Mouse (Mus musculus) forebrain, embryonic 13.5 days (tissue): Measurements from ENCODE around the gene Dock7. TPM values are rescaled to one million over a fixed set of nuclear protein-coding genes. Genes with fewer than 3 reads are reported as not detected.

Experiments
- ATAC-seq: fragments of 200-750 bp; cut with Nextera tagmentation; 2 replicates; pipeline ENCODE4 v1.8.0; 2017
- H3K27ac ChIP-seq: fragments of 300-500 bp; sonication (generic); 2 replicates; pipeline ENCODE4 v1.5.1; 2015; ENCODE audit warnings: inconsistent platforms, mild to moderate bottlenecking, moderate library complexity
- H3K27me3 ChIP-seq: fragments of 300-500 bp; sonication (generic); 2 replicates; pipeline ENCODE4 v1.6.1; 2015; ENCODE audit warnings: mild to moderate bottlenecking, inconsistent platforms
- H3K36me3 ChIP-seq: fragments of 300-500 bp; sonication (generic); 2 replicates; pipeline ENCODE4 v1.6.1; 2015; ENCODE audit warnings: mild to moderate bottlenecking, inconsistent platforms; ENCODE audit not compliant: poor library complexity, severe bottlenecking
- H3K4me1 ChIP-seq: fragments of 300-500 bp; sonication (generic); 2 replicates; pipeline ENCODE4 v1.6.1; 2015; ENCODE audit warnings: inconsistent platforms
- H3K4me2 ChIP-seq: fragments of 300-500 bp; sonication (generic); 2 replicates; pipeline ENCODE4 v1.6.1; 2015; ENCODE audit warnings: inconsistent platforms, mild to moderate bottlenecking, moderate library complexity
- H3K4me3 ChIP-seq: fragments of 300-500 bp; sonication (generic); 2 replicates; pipeline ENCODE4 v1.5.1; 2015; ENCODE audit warnings: mild to moderate bottlenecking, inconsistent platforms
- H3K9ac ChIP-seq: fragments of 300-500 bp; sonication (generic); 2 replicates; pipeline ENCODE4 v1.6.1; 2015; ENCODE audit warnings: mild to moderate bottlenecking, inconsistent platforms
- H3K9me3 ChIP-seq: fragments of 300-500 bp; sonication (generic); replicated peaks from 2 replicates; pipeline ENCODE4 v1.6.1; 2016; ENCODE audit warnings: inconsistent platforms
- WGBS: fragments of 180-500 bp; shearing (Covaris S2); methylation state at CpG from one replicate; pipeline ENCODE4 v1.1.7; 2015; 5-methylcytosine and 5-hydroxymethylcytosine counted together
- polyA plus RNA-seq: library from polyadenylated mRNA; unstranded; fragments of >200 nt; fragmentation: Nextera tagmentation; extraction: Ambion mirVana; gene quantifications from 2 replicates; pipeline ENCODE4 v1.2.1, GENCODE M21; 2015

The Dock7 gene
- 81.0 and 90.2 TPM in 2 replicates for polyA plus RNA-seq

DNA sequence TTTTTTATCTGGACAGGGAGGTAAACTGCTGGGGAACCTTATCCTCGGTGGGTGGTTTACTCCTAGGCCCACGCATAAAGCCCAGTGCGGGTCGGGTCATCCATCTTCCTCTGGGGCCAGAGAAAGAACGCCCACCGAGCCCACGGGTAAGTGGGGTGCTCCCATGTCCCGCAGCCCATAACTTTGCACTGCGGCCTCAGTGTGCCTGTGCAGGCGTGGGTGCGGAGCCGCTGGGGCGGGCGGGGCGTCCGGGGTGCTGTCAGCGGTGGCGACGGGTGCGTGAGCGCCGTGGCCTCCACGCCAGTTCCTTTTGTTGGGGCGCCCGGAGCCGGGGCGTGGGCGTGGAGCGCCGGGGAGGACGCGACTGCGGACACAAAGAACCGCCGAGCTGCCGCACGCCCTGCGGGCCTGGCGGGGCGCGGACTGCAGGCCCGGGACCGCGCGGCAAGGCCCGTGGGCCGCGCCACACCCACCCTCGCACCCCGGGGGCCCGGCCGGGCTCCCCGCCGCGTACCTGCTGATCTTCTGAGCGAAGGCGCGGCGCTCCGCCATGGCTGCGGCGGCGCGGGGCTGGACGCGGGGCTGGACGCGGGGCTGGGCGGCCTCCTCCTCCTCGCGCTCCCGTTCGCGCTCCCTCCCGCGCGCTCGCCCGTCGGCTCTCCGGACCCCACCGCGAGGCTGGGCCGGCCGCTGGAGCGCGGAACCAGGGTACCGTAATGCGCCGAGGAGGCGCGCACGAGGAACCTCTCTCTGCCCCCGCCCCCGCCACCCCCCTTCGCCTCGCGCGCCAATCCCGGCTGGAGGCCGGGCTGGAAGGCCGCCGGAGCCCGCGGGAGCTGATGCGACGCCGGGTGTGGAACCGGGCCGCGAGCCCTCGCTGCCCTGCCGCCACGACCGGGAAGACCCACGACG lies at the start of gene Dock7:
TSS of gene Dock7 (minus strand) at position 705 of the 912 bp plus-strand sequence.
- no peaks in the 10 kb centered on the region for H3K27me3 ChIP-seq
- peak within 1 kb of the TSS; percentile 88 for H3K27ac ChIP-seq
- H3K36me3 ChIP-seq = no peaks in the 10 kb centered on the region
- H3K4me2 ChIP-seq = peak within 1 kb of the TSS; percentile 74
- H3K9me3 ChIP-seq = no peaks in the 10 kb centered on the region
- under 1% methylated on average over 78 of the region's 117 CpGs for WGBS
- ATAC-seq = peak; percentile 95
- H3K4me3 ChIP-seq = peak within 1 kb of the TSS; percentile 95
- peaks cover 64% of the 10 kb centered on the region for H3K4me1 ChIP-seq
- peak within 1 kb of the TSS; percentile 99 for H3K9ac ChIP-seq

DNA sequence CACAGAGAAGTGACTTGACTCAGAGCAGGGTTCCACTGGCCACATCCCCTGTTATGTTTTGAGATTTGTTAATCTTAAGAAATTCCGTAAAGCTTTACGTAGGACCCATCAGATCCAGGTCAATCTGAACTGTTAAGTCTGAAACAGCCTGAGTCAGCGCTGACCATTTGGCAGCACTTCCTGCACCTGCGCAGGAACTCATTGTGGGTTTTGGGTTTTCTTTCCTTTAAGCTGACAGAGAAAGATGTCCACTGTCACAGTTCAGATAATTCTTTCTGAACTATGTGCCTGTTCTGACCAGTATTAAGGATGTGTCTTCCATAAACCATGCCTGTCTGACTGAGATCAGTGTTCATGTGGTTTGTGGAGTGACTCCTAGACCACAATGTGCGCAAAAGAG lies 48.2 kb upstream of the Dock7 start:
- no peak overlapping the region for H3K4me3 ChIP-seq
- H3K27ac ChIP-seq = no peak overlapping the region
- H3K9me3 ChIP-seq = no peaks in the 10 kb centered on the region
- ATAC-seq = no peak
- WGBS = 95% methylated on average over 5 of the region's 5 CpGs
- no peak overlapping the region for H3K4me2 ChIP-seq
- H3K4me1 ChIP-seq = no peaks in the 10 kb centered on the region
- no peak overlapping the region for H3K9ac ChIP-seq
- no peaks in the 10 kb centered on the region for H3K36me3 ChIP-seq
- H3K27me3 ChIP-seq = 0 out of 2 replicates have a peak, but pooled peaks cover 3% of the 10 kb centered on the region

DNA sequence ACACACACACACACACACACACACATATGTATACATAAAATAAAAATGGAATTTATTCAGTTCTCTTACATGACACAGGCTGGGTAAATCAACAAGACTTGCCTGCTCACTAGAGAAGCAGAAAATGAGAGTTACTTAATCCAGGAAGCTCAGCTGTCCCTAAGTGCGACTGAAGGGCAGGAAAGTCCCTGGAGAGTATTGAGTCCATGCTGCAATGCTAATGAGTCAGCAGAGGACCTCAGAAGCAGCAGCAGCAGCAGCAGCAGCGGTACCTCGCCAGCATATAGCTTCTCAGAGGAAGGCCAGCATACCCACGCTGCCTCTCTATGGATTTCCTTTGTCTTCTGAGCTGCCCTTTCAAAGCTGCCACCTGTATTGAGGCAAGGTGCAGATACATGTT lies 42.8 kb upstream of the Dock7 start:
- Histone ChIP-seq H3K9me3 (no peaks in the 10 kb centered on the region), H3K4me3 (no peak overlapping the region), H3K27ac (no peak overlapping the region), H3K4me1 (peaks cover 23% of the 10 kb centered on the region), H3K4me2 (no peak overlapping the region), H3K36me3 (no peaks in the 10 kb centered on the region), H3K27me3 (peaks cover 3% of the 10 kb centered on the region; the same call in 1 of the 2 replicates), H3K9ac (peak overlapping the region; percentile 26; the same call in 1 of the 2 replicates)
- WGBS = 12% methylated on average over 4 of the region's 4 CpGs
- no peak for ATAC-seq

DNA sequence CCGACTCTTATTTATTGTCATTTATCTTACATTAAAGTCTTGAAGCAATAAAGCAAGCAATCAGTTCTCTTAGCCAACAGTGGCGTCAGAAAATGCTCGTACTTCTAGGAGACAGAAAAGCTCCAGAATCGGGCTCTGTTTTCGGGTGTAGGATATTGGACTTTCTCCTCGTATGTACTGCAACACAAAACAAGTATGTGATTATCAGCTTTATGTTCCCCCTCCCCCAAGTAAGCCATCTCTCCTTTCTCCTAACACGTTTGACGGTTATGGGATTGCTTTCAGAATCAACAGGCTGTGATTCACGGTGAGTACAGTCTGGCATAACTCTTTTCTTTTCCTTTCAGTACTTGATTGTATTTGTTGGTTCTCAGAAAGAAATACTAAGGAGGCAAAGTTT lies 42.3 kb upstream of the Dock7 start:
- Histone ChIP-seq H3K27ac (no peak overlapping the region), H3K27me3 (peaks cover 3% of the 10 kb centered on the region; the same call in 1 of the 2 replicates), H3K36me3 (no peaks in the 10 kb centered on the region), H3K4me2 (no peak overlapping the region), H3K4me1 (peaks cover 23% of the 10 kb centered on the region), H3K4me3 (no peak overlapping the region), H3K9me3 (no peaks in the 10 kb centered on the region), H3K9ac (no peak overlapping the region)
- no peak for ATAC-seq
- 36% methylated on average over 9 of the region's 9 CpGs for WGBS

DNA sequence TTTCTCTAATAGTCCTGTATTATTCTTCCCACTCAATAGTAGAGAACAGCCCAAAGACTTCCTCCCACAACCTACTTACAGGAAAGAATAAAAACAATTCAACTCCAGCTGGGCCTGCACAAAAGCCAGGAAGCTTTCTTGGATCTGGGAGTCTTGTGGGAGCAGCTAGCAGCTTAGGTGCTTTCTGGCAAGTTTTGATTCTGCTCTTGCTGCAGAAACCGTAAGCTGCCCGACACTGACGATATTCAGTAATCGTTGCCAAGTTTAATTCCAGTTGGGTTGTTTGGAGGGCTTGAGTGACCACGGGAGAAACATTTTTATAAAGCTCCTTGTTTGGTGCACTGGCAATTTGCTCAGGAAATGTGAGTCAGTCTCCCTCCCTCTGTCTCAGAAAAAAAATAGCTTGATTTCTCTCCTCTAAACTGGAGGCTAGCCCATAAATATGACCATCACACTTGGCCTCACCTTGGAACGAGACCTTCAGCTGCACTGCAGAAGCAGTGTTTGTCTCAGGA lies 40.8 kb upstream of the Dock7 start:
- no peak for ATAC-seq
- H3K36me3 ChIP-seq = no peaks in the 10 kb centered on the region
- H3K4me3 ChIP-seq = no peak overlapping the region
- 3% methylated on average over 6 of the region's 6 CpGs for WGBS
- no peaks in the 10 kb centered on the region for H3K9me3 ChIP-seq
- peak overlapping the region; percentile 38 for H3K4me2 ChIP-seq
- H3K27ac ChIP-seq = no peak overlapping the region
- H3K4me1 ChIP-seq = peaks cover 23% of the 10 kb centered on the region
- H3K27me3 ChIP-seq = peaks cover 3% of the 10 kb centered on the region; the same call in 1 of the 2 replicates
- H3K9ac ChIP-seq = no peak overlapping the region

DNA sequence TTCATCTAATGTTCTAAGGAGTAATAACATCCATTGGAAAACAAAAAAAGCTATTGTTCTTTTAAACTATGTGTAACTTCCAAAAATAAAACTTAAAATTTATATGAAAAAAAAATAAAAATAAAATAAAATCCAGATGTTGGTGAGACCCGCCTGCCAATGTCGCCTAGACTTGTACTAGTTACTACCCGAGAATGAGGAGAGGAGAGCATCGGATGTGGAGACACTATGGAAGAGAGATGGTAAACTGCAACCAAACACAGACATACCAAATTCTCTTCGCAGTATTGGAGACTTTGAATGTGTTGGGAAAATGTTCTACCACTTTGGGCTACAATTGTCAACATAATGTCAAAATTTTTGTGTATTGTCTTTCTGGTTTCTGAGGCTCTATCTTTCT lies 40.2 kb upstream of the Dock7 start:
- no peak for ATAC-seq
- Histone ChIP-seq H3K4me3 (no peak overlapping the region), H3K9ac (no peak overlapping the region), H3K36me3 (no peaks in the 10 kb centered on the region), H3K27ac (no peak overlapping the region), H3K27me3 (peaks cover 3% of the 10 kb centered on the region; the same call in 1 of the 2 replicates), H3K4me2 (no peak overlapping the region), H3K9me3 (no peaks in the 10 kb centered on the region), H3K4me1 (peaks cover 23% of the 10 kb centered on the region)
- 8% methylated on average over 5 of the region's 5 CpGs for WGBS

DNA sequence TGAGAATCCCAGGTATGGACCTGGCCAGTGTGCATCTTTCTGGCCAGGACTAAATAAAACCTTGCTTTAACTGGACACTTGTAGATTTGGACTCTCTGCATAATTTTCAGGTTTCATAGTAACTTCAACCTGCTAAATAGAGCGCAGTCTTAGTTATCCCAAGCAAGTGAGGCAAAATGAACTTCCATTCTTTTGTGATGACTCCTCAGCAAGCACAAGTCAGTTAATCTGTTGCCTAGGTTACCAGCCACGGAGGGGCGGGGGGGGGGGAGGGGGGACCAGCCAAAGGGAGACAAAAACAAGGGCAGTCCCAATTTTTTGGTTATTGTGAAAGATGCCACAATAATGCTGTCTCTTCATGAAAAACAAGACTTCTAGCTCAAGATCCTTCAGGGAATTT lies 39.7 kb upstream of the Dock7 start:
- Histone ChIP-seq H3K4me3 (no peak overlapping the region), H3K9ac (no peak overlapping the region), H3K36me3 (no peaks in the 10 kb centered on the region), H3K4me2 (no peak overlapping the region), H3K4me1 (peaks cover 23% of the 10 kb centered on the region), H3K27ac (no peak overlapping the region), H3K27me3 (peaks cover 3% of the 10 kb centered on the region; the same call in 1 of the 2 replicates), H3K9me3 (no peaks in the 10 kb centered on the region)
- 1% methylated on average over 3 of the region's 3 CpGs for WGBS
- ATAC-seq = 0 out of 2 replicates have a peak, but pooled peaks have one; percentile 33

DNA sequence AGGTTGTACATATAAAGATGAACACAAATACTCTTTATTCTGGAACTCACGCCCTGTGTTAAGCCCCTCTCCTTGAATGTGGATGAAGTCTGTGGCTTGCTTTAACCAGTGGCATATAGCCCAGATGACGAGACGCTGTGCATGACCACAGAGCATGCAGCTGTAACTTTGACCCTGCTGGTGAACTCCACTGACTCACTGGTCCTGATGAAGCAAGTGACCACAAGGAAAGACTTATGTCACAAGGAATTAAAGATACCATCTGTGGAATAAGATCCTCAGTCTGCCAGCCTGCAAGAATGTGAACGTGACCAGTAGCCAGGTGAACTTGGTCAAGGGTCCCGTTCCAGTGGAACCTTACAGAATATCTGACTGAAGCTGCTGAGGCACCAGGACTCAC lies 37.8 kb upstream of the Dock7 start:
- peaks cover 21% of the 10 kb centered on the region for H3K4me1 ChIP-seq
- no peaks in the 10 kb centered on the region; the same call in 1 of the 2 replicates for H3K27me3 ChIP-seq
- no peaks in the 10 kb centered on the region for H3K36me3 ChIP-seq
- ATAC-seq = no peak
- no peak overlapping the region for H3K27ac ChIP-seq
- H3K9me3 ChIP-seq = no peaks in the 10 kb centered on the region
- no peak overlapping the region for H3K9ac ChIP-seq
- H3K4me2 ChIP-seq = no peak overlapping the region
- H3K4me3 ChIP-seq = no peak overlapping the region
- WGBS = 96% methylated on average over 5 of the region's 5 CpGs

DNA sequence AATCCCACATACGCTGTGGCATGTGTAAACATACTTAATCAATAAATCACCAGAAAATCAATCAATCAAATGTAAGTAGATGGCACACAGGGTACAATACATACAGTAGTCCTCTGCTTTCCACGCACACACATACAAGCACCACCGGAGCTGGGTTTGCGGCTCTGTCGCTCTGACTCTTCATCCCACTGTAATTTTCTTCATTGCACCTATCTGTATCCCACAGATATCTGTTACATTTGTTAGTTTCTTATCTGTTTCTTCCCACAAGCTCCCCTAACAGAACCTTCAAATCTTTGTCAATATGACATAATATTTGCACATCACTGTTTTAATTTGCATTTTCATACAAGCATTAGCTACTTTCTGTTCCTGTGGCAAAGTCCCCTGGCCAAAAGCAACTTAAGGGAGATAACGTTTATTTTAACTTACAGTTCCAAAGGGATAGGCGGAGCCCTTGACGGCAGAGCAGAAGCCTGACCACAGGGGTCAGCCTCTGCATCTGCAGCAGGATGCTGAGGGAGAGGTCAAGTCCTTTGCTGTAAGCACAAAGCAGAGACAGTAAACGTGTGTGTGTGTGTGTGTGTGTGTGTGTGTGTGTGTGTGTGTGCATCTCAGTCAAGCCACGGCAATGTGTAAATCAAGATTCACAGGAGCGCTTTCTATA lies 36.1 kb upstream of the Dock7 start:
- H3K9ac ChIP-seq = no peak overlapping the region
- H3K4me1 ChIP-seq = peaks cover 17% of the 10 kb centered on the region
- H3K9me3 ChIP-seq = no peaks in the 10 kb centered on the region
- no peaks in the 10 kb centered on the region for H3K36me3 ChIP-seq
- no peak overlapping the region for H3K4me3 ChIP-seq
- ATAC-seq = no peak
- H3K4me2 ChIP-seq = no peak overlapping the region
- WGBS = 70% methylated on average over 11 of the region's 11 CpGs
- no peaks in the 10 kb centered on the region; the same call in 1 of the 2 replicates for H3K27me3 ChIP-seq
- no peak overlapping the region for H3K27ac ChIP-seq

DNA sequence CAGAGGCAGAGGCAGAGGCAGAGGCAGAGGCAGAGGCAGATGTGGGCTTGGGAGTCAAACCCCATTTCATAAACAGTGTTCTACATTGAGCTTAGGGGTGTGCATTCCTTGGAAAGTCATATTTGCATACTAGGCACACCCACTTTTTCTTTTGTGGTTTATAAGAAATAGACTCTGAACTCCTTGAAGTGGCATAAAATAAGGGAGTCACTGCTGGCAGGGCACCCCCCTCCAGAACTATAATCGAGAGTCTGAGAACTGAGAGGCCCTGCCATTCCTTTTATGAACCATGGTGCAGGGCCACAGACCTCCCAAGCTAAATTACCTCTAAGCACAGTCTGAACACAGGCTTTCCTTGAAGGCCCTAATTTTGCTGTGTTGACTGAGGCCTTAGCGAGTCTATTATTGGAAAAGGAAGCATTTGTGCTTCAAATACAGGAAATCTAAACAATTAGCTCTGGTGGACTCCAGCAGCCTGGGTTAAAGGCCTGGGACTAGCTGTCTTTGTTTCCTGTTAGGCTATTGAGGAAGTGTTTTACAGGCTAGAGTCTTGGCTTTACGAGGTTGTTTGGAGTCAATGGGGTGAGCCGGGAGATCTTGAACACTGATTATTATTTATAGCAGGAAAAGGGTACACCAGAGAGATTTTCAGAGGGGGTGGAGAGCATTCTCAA lies 31.3 kb upstream of the Dock7 start:
- Histone ChIP-seq H3K4me1 (0 out of 2 replicates have a peak, but pooled peaks cover 2% of the 10 kb centered on the region), H3K9ac (no peak overlapping the region), H3K4me3 (no peak overlapping the region), H3K27ac (no peak overlapping the region), H3K36me3 (no peaks in the 10 kb centered on the region), H3K4me2 (no peak overlapping the region), H3K9me3 (no peaks in the 10 kb centered on the region), H3K27me3 (no peaks in the 10 kb centered on the region; the same call in 1 of the 2 replicates)
- no peak for ATAC-seq
- 9% methylated on average over 4 of the region's 4 CpGs for WGBS

DNA sequence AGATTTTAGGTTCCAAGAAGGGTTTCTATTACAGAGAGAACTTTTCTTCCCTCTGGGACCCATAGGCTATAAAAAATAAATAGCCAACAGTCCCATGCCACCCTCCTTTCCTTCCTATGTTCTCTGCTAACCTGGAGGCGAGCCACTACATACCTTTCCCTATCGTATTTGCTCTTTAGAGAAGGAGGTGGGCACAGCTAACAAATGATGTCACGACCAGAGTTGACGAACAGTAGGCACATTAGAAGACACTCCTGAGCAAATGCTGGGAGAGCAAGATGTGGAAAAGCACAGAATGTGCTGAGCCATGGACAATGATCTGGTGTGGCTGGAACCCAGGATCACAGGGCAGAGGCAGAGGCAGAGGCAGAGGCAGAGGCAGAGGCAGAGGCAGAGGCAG lies 30.7 kb upstream of the Dock7 start:
- no peak overlapping the region for H3K27ac ChIP-seq
- H3K9me3 ChIP-seq = no peaks in the 10 kb centered on the region
- 0 out of 2 replicates have a peak, but pooled peaks cover 2% of the 10 kb centered on the region for H3K4me1 ChIP-seq
- no peak overlapping the region for H3K9ac ChIP-seq
- no peak overlapping the region for H3K4me3 ChIP-seq
- WGBS = 95% methylated on average over 4 of the region's 4 CpGs
- no peak for ATAC-seq
- no peaks in the 10 kb centered on the region for H3K36me3 ChIP-seq
- H3K27me3 ChIP-seq = no peaks in the 10 kb centered on the region; the same call in 1 of the 2 replicates
- H3K4me2 ChIP-seq = no peak overlapping the region
